Mouse (Mus musculus) cerebellum, postnatal 10 days (tissue): ENCODE measurements around the gene Gm49416.

ENCODE experiments used
- DNase-seq, 2 experiments: peaks; one replicate each; pipeline ENCODE4 v3.0.0; 2021; ENCODE audit warnings: mixed read lengths in 2 of 2

The Gm49416 gene

DNA sequence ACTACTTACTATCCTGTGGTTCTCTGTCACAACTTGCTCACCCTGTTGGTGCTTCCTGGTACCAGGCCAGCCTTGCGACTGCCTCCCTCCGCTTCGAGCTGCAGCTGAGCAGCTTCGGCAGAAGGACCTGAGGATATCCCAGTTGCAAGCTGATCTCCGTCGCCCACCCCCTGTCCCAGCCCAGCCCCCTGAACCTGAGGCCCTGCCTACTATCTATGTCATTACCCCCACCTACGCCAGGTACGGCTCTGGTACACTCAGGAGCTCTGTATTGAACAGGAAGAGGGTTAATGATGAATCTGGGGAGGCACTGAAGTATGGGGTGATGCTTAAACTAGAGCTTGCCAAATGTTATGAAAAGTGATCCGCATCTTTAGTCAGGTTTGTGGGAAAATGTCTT lies 33.0 kb downstream of the Gm49416 start:
- DNase-seq, result peak in 1 of 2 experiments; percentile 18

DNA sequence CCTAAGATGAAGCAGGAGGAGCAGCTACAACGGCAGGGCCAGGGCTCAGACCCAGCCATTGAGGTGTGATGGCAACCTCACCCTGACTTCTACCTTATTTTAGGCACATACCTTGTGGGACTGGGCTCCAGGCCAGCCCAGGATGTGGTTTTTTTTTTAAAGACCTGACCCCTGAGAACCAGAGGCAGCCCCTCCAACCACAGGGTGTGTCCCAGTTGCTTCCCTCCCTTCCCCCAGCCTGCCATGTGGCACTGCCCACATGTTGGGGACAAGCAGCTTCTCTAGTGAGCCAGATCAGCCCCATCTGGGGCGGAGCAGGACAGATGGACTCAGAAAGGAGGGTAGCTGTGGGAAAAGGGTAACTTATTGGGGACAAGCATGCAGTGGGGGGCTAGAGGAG lies 38.0 kb downstream of the Gm49416 start:
- no peak for DNase-seq

DNA sequence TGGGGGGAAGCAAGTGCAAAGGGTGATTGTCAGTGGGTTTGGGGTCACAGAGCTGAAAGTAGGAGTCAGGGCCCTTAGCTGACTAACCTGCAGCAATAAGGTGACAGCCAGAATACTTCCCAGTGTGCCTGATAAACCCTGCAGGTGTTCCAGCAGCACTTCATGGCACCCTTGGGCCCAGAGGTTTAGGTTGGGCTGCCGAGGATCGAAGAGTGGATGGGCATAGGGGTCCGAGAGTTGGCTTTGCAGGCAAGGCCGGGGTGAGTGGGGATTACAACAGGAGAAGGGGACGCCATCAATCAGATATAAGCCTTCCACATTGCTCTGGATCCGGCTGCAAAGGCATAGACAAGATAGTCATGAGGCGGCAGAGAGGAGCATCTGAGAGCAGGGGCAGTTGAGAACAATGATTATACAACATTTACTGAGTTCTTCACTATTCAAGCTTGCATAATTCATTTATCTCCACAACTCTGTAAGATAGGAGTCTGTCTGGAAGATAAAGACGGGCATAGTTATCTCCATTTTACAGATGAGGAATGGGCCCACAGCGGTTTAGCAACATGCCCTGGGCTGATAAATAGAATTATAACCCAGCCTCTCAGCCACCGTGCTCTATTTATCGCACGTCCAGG lies 39.3 kb downstream of the Gm49416 start:
- DNase-seq, result no peak

DNA sequence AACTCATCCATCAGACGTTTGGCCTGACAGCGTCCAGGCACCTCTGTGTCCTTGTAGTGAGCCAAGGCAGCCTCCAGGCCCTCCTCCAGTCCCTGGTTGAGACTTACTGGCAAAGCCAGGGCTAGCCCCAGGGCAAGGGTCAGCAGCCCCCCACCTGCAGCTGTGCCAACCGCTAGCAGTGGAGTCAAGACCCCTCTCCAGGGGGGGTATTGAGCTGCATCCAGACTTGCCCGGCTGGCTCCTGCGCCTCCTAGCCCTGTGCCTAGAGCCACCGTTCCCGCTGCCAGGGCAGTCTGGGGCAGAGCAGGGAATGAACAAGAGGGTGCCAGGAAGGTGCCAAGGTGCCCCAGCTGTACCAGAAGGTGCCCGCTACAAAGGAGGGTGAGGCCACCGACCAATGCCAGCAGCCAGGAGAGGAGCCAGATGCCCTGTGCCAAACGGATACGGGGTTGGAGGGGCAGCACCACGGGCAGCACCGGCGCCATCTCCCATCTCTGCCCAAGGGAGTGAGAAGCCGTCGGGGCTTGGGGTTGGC lies 40.0 kb downstream of the Gm49416 start:
- peak; percentile 76 to 83 for DNase-seq

DNA sequence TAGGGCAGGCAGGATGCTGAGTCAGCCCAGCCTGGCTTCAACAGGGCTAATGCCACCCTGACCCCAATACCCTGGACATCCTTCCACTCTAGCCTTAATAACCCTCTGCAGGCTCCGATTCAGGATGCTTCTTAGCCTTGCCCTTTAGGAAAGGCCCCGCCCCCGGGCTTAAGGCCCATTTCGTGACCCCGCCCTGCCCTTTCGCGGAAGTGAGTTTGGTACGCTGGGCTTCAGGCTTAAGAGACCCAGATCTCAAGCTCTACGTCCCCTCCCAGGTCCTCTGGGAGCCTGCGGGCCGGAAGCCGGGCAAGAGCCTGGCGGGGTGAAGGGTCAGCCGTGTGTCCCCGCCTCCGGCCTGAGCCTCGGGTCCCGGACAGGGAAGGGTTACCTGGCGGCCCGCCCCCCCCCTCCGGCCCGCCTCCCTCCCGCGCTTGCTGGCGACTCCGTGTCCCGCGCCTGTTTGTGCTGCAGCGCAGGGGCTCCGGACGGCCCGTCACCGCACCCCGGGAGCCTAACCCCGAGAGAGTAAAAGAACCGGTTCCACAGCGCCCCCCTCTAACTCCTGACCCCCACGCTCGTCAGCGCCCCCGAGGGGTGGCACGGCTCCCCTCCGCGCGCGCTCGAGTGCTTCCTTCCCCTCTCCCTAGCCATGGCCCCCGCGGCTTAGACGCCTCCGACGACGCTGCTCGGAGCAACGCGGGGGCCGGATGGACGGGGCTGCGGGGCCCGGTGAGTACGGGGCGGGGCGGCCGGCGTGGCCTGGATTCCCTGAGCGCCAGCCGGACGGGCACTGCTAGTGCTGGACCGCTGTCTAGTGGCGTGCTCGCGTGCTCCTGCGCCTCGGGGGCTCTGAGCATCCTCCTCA lies 40.7 kb downstream of the Gm49416 start, which contains the start of the genes Rom1 and Eml3:
TSS of gene Rom1 (minus strand) at position 133 of the 865 bp plus-strand sequence.
TSS of gene Eml3 (plus strand) at position 329 of the 865 bp plus-strand sequence.
- peak; percentile 85 for DNase-seq

DNA sequence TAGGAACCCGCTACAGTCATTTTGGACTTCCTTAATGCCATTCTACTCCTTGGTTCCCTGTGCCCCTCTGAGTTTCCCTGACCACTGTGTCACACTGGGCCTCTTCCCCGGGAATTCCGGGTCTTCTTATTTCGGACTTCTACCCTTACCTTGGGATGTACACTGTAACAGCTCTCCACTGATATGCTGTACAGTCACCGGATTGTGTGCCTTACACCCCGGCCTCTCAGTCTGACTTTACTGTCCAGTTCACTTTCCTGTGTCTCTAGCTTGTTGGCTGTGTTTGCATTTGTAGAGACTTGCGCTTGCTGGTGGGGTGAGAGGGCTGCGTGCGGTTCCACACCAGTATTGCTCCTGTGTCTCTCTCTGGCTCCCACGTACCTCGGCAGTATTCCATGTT lies 41.4 kb downstream of the Gm49416 start:
- no peak for DNase-seq

DNA sequence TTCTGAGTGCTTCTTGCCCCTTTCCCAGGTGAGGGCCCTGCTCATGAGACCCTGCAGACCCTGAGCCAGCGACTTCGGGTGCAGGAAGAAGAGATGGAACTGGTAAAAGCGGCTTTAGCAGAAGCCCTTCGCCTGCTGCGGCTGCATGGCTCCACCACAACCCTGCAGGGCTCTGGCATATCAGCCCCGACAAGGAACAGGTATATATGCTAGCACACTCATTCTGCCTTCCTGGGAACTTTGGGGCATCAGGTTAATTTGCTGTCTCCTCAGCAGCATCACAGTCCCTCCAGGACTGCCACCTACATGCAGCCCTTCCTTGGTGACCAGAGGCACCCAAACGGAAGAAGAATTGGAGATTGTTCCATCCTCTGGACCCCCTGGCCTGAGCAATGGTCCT lies 42.0 kb downstream of the Gm49416 start:
- no peak for DNase-seq

DNA sequence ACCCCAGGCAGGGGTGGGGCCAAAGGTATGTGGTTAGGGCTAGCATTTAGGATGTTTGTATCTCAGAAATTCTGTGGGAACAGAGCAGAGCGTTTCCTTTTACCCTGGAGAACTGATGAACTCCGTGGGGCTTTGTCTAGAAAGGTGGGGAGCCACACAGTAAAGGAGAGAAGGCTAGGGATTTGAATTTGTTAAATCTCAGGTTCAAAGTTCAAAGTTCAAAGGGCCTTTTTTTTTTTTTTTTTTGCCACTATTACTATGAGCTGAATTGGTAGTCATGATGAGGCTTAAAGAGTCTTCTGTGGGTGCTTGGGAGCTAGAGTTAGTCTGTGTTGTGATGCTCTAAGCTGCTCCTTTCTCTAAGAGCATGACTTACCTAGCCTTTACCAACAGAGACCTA lies 48.0 kb downstream of the Gm49416 start:
- DNase-seq, result no peak

DNA sequence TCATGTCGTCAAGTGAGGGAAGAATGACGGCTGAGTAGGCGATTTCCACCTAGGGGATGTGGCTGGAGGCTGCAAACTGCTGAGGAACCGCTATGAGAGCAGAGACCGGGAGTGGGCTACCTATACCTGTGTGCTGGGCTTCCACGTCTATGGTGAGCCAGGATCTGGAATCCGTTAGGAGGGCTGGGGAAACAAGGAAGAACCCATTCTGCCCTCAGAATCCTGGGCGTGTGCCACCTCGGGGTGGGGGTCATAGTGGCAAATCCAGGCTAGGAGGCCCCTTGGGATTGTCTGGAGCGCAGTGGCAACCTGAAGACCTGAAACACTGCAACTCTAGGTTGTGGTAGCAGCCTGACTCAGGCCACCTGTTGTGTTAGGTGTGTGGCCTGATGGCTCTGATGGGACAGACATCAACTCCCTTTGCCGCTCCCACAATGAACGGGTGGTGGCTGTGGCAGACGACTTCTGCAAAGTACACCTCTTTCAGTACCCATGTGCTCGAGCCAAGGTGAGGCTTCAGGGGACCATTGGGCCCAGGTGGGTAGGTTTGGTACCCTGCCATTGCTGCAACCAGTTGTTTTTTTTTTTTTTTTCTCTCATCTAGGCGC lies 51.9 kb downstream of the Gm49416 start:
- peak; percentile 39 to 50 for DNase-seq

DNA sequence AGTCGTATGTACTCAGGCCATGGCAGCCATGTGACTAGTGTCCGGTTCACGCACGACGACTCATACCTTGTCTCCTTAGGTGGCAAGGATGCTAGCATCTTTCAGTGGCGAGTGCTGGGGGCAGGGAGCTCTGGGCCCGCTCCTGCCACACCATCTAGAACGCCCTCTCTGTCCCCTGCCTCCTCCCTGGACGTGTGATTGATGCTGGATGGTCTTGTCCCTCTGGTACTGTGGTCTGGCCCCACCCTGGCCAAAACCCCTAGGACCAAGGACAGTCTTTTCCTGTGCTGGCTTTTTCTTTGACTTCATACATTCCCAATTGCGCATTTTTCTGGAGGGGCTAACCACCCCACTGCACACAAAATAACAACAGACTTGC lies 52.4 kb downstream of the Gm49416 start:
- DNase-seq, result peak in 1 of 2 experiments; percentile 37

DNA sequence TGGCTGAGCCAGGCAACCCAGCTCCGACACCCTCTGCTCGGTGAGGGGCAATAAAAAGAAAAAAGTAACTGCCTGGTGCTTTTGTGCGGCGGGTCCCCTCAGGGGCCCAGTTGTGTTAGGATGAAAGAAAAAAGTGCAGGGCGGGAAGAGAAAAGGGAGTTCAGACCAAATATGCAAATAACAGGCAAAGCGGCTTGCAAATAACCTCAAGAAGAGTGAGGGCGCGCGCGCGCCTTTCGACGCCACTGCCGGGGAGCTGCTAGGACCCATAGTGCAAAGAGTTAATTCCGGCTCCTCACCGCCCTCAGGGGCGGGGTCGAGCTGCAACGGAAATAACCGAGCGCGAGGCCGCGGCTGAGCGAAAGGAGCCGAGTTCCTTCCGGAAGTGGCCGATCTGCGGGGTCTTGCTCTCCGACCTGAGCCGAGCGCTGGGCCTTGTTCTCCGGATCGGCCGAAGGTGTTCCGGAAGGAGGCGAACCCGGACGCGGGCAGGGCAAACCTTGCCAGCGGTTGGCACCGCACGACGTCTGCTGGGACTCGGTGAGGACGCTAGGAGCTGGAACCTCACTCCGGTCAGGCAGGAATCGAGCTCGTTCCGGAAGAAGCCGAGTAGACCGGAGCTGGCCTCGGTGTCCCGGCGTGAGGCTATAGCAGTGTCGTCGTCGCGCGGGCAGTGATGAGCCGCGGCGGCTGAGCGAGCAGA lies 52.9 kb downstream of the Gm49416 start, which contains the start of gene Mta2:
TSS of gene Mta2 (plus strand) at position 361 of the 703 bp plus-strand sequence.
- peak; percentile 99 to 100 for DNase-seq

DNA sequence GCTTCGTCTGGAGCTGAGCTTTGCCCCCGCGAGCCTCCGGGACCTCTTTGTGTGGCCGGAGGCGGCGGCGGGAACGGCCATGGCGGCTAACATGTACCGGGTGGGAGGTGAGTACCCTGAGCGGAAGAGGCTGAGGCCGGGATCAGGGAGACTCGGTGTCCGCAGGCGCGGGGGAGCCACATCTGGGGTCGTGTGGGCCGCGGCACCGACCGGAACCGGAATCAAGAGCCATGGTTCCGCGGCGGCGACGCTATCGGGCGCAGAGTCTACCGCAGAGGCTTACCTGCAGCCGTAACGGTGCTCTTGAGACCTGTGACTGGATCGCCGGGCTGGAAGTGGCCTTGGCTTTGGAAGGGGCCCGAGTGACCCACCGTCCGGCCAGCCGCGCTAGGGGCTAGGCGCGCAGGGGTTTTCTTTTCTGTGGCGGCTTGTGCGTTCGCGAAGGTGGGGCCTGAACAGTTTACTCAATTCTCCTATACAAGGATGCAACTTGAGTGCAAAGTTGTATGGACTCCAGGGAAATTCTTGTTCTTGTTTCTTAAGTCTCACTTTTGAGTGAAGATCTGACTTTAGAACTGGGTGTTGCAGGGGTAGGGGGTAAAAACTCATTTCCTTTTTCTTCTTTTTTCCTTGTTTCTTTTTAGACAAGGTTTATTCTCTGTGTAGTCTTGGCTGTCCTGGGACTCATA lies 53.7 kb downstream of the Gm49416 start:
- DNase-seq, result no peak

DNA sequence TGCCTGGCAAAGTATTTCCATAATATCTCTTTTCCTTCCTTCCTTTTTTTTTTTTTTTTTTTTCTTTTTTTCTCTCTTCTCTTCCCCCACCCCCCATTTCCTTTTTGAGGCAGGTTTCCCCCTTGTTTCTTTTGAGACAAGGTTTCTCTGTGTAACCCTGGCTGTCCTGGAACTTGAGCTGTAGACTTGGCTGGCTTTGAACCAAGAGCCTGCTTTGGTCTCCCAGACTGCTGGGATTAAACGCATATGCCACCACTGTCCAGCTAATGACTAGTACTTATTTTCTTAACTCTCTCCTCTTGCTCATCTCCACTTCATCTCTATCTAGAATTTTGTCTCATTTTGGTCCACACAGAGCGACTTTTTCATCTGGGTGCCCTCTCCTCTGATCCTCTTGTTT lies 54.3 kb downstream of the Gm49416 start:
- no peak for DNase-seq

DNA sequence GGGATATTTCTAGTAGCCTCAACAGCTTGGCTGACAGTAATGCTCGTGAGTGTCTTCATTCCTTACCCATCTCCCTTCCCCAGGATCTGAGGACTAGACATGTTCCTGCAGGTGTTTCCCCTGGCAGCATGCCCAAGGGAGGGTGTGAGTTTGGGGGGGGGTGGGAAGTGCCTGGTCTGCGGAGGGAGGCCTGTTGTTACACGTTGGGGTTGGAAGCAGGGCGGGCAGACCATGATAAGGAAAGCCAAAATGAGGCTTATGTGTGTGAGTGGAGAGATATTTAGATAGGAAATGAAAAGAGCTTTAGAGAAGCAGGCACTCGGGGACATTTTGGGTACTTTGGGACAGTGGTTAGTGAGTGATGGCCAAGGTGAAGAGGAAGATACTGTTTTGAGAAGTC lies 55.3 kb downstream of the Gm49416 start:
- peak in 1 of 2 experiments; percentile 21 for DNase-seq

DNA sequence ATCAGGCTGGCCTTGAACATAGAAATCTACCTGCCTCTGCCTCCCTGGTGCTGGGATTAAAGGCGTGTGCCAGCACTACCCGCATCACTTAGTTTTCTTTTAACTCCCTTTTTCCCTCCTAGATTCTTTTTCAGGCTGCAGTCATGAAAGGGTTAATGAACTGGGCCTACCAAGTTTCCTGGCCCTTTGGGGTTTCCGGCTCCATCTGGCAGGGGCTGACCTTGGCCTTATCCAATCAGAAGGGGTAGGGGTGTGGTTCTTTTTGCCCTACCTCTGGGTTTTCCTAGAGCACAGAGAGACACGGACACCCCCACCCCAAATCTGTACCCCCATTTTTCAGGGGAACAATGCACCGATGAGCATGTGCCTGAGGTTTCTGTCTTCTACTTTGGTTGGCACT lies 56.0 kb downstream of the Gm49416 start:
- peak; percentile 81 to 86 for DNase-seq
